ENCODE assay signal across 10 mouse cellular contexts in genomic region chr14:49860387-49860786, GRCm38 (mm10). TPM values are rescaled to one million over a fixed set of nuclear protein-coding genes. Genes with fewer than 3 reads are reported as not detected.
DNase-seq lines count a peak whose midpoint lies in the region; ATAC-seq and TF ChIP-seq lines count a peak whose summit lies in the region.
"Had no signal": no experiment of that assay in that cellular context is flagged by ENCODE, and none has a peak within 500 bp of the region (broad histone marks: within the 10 kb centered on the region; RNA-seq: fewer than 3 reads in every experiment).

No protein-coding gene starts in this region.

- TF ChIP-seq POLR2A in ES-Bruce4 (IDR thresholded peaks at IDR 0.05; ENCODE audit: insufficient read depth, low read length): no peak

- no peaks in the 10 kb centered on the region for H3K4me1 ChIP-seq in ES-Bruce4 (ENCODE audit: control insufficient read depth, insufficient read depth, low read length)
- H3K4me1 ChIP-seq: lung, embryonic 15.5 days had no signal

- peak; percentile 71 for ATAC-seq in granulocyte monocyte progenitor cell, adult 5-6 weeks (replicated peaks; ENCODE audit: poor library complexity, severe bottlenecking)

- DNase-seq in layer of hippocampus, adult 11-12 months (ENCODE audit: low spot score): peak; percentile 11
- DNase-seq in layer of hippocampus, adult 9-11 months: no peak
- DNase-seq in Muller cell, postnatal 12 days (ENCODE audit: inconsistent ontology term): peak; percentile 16
- DNase-seq in urinary bladder, adult 2 months (ENCODE audit: low spot score): no peak
- no peak for DNase-seq in heart, adult 9 months (ENCODE audit: low spot score in 2 of 2)
- DNase-seq: spleen, adult 18-20 months had no signal

- H3K9ac ChIP-seq in ES-Bruce4 (ENCODE audit: low read depth, poor library complexity, severe bottlenecking): no peak overlapping the region
- H3K9ac ChIP-seq: lung, embryonic 15.5 days had no signal

- H3K9me3 ChIP-seq in ES-Bruce4 (replicated peaks; ENCODE audit: control insufficient read depth, insufficient read depth, low read length, poor library complexity, severe bottlenecking): no peaks in the 10 kb centered on the region
- H3K9me3 ChIP-seq: lung, embryonic 15.5 days had no signal

- peak; percentile 5 for TF ChIP-seq CTCF in ES-Bruce4 (IDR thresholded peaks at IDR 0.05; ENCODE audit: low read depth, low read length)

- no peak for TF ChIP-seq EP300 in ES-Bruce4 (IDR thresholded peaks at IDR 0.05; ENCODE audit: insufficient read depth, low read depth, low read length)

- no peak overlapping the region for H3K4me3 ChIP-seq in ES-Bruce4 (ENCODE audit: low read depth, low read length)
- H3K4me3 ChIP-seq: lung, embryonic 15.5 days had no signal

- H3K27ac ChIP-seq in ES-Bruce4 (ENCODE audit: insufficient read depth, low read length): no peak overlapping the region
- H3K27ac ChIP-seq: lung, embryonic 15.5 days had no signal

- no peaks in the 10 kb centered on the region for H3K36me3 ChIP-seq in ES-Bruce4 (ENCODE audit: control insufficient read depth, insufficient read depth, low read length, poor library complexity, severe bottlenecking)
- H3K36me3 ChIP-seq: lung, embryonic 15.5 days had no signal

- H3K27me3 ChIP-seq in ES-Bruce4 (ENCODE audit: control insufficient read depth, insufficient read depth, low read length, poor library complexity, severe bottlenecking): no peaks in the 10 kb centered on the region
- H3K27me3 ChIP-seq: lung, embryonic 15.5 days had no signal

RNA-seq across cellular contexts. Expression of gene Olfr722, which starts 41.4 kb away (rescaled TPM):
- not detected in 2 replicates for polyA plus RNA-seq in ES-Bruce4 (2011; ENCODE audit: insufficient read depth, insufficient read length, low read depth, missing spikeins)
- total RNA-seq in granulocyte monocyte progenitor cell, adult 5-6 weeks (2014; fragmentation: Nextera tagmentation): not detected in 2 replicates
- not detected in 2 replicates for total RNA-seq in granulocyte monocyte progenitor cell, adult 5-6 weeks (2017)
- not detected in 2 replicates for polyA plus RNA-seq in urinary bladder, adult 2 months (2012; rRNA removed)
- polyA plus RNA-seq: heart, embryonic 16.5 days; lung, embryonic 15.5 days had no signal

Comparison
In these comparisons a context has a peak if more than half of its experiments do, and no peak if none do; other contexts are left out.
1. DNase-seq: peak in layer of hippocampus, adult 11-12 months (single experiment) and Muller cell, postnatal 12 days (single experiment); none in layer of hippocampus, adult 9-11 months (single experiment), urinary bladder, adult 2 months (single experiment) and heart, adult 9 months (0 of 2).